Mouse (Mus musculus): Measurements from ENCODE around the gene Vmn1r13.
"Not testable (repeated sequence)": the region's sequence is repeated elsewhere in the genome, so short reads cannot be mapped to it uniquely, and the experiment has no call there.

Vmn1r13 gene

DNA sequence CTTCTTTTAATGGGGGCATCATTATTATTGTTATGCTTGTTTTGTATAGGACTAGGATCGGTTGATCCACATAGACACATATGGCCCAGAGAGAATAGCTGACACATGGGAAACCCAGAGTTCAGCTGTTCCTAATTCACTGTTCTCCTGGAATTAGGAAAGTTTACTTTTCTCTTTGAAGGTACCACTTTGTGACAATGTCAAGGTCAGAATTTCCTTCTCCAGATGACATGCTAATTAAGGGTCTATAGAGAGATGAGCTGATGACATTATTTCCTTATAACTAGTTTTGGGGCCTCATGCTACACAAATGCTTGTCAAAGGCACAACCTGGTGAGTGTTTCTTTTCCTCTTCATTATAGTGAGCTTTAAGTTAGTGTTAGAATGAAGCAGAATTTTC is at the start of gene Vmn1r13:
Gene Vmn1r13 (plus strand): TSS at position 301 of the 400 bp plus-strand sequence.
- DNase-seq (ENCODE audit: low read depth in 2 of 2, low spot score in 2 of 2), result not testable (repeated sequence)

- DNase-seq (ENCODE audit: low read depth in 2 of 2, low spot score in 2 of 2), result no peak
Observed at GRCm38 (mm10) chr6:57156619-57157018, 46.5 kb upstream of the Vmn1r13 start, which contains the start of gene Vmn1r12. Gene Vmn1r12 (plus strand): TSS chr6:57156919.

DNA sequence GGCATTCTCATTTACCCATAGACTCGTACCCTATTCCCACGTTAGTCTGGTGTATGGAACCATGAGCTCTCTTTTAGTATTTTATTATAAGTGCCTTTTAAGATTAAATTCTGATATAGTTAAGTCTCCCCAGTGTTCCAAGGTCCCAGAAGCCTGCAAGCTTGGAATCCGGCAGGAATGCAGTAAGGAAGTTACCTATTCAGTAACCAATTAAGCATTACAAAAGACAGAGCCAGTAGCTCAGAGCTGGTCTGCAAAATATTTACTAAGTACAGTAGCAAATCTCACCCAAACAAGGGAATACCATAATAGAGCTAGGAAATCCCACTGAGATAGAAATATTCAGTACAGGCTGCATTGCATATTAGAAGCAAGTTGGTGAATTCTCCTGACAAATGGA is 13.1 kb upstream of the Vmn1r13 start:
- not testable (repeated sequence) for DNase-seq (ENCODE audit: low read depth in 2 of 2, low spot score in 2 of 2)

- DNase-seq (ENCODE audit: low read depth in 2 of 2, low spot score in 2 of 2), result no peak
Observed at GRCm38 (mm10) chr6:57231386-57231785, 28.3 kb downstream of the Vmn1r13 start, which contains the start of gene Vmn1r14. Gene Vmn1r14 (plus strand): TSS chr6:57231686.

DNA sequence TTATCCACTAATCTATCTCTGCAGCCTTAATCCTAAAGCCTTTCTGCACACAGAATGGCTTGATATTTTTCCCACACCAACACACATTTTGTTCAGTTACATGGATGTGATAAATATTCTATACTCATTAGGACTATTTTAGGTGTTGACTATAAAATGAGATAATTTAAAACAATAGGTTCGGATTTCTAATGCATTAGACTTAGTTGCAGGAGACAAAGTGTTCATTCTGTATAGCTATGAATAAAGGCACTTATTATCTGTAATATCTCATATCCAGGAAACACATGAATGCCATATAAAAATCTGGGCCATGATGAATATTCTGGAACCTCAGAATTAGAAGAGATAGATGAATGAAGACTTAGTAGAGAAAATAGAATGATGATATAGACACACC is 54.6 kb downstream of the Vmn1r13 start, which contains the start of gene Vmn1r15:
Gene Vmn1r15 (plus strand): TSS at position 301 of the 400 bp plus-strand sequence.
- DNase-seq (ENCODE audit: low read depth in 2 of 2, low spot score in 2 of 2), result no peak

DNA sequence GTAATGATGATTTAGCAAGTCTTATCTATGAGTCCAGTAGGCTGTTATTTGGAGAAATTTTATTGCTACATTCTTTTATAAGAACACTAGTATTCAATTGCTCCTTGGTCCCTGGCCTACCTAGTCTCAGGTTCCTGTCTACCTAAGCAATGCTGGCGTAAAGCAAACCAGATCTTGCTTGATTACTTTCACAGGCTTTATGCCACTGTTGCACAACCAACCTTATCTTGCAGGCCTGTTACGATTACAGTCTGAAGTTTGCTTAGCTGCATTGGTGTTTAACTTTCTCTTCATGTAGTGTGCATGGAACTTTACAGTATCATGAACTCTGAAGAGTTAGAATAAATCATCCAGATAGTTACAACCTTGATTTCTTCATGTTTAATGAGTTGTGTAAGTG is 57.9 kb downstream of the Vmn1r13 start:
- DNase-seq (ENCODE audit: low read depth in 2 of 2, low spot score in 2 of 2), result no peak
